Mouse (Mus musculus): ENCODE results near the gene Arrdc2.

- TF ChIP-seq CTCF (conservative IDR thresholded peaks at IDR 0.05; ENCODE audit: insufficient read depth, insufficient read length, low read depth, low read length), result no peak
- no peak for TF ChIP-seq POLR2A (IDR thresholded peaks at IDR 0.05; ENCODE audit: low read depth, low read length)
Measured at GRCm38 (mm10) chr8:70786291-70787050, 53.0 kb downstream of the Arrdc2 start.
